Mouse (Mus musculus) E14TG2a.4 (cell line): ENCODE data around the gene AL731706.1.
"Not testable (repeated sequence)": the region's sequence is repeated elsewhere in the genome, so short reads cannot be mapped to it uniquely, and the experiment has no call there.

ENCODE experiments used
- H3K27me3 ChIP-seq: 2 replicates; pipeline ENCODE4 v1.6.1; 2014; ENCODE audit warnings: low read length, control low read depth; ENCODE audit not compliant: insufficient read depth
- H3K36me3 ChIP-seq: 2 replicates; pipeline ENCODE4 v1.6.1; 2014; ENCODE audit warnings: low read length, control low read depth; ENCODE audit not compliant: insufficient read depth
- H3K4me1 ChIP-seq: replicated peaks from 2 replicates; pipeline ENCODE4 v1.6.1; 2014; ENCODE audit warnings: low read depth, low read length, control low read depth
- H3K4me3 ChIP-seq: replicated peaks from 2 replicates; pipeline ENCODE4 v1.5.1; 2014; ENCODE audit warnings: mild to moderate bottlenecking, low read length
- H3K9me3 ChIP-seq: 2 replicates; pipeline ENCODE4 v1.6.1; 2014; ENCODE audit warnings: low read length, control low read depth
- CTCF ChIP-seq: conservative IDR thresholded peaks from 2 replicates; pipeline ENCODE4 v1.5.1; 2014; ENCODE audit warnings: low read length
- NANOG ChIP-seq: IDR thresholded peaks from 2 replicates; pipeline ENCODE4 v1.6.1; 2014; ENCODE audit warnings: borderline replicate concordance, low read length, mixed read lengths
- POU5F1 ChIP-seq: IDR thresholded peaks from 2 replicates; pipeline ENCODE4 v1.6.1; 2014; ENCODE audit warnings: low read length, borderline replicate concordance

The AL731706.1 gene

DNA sequence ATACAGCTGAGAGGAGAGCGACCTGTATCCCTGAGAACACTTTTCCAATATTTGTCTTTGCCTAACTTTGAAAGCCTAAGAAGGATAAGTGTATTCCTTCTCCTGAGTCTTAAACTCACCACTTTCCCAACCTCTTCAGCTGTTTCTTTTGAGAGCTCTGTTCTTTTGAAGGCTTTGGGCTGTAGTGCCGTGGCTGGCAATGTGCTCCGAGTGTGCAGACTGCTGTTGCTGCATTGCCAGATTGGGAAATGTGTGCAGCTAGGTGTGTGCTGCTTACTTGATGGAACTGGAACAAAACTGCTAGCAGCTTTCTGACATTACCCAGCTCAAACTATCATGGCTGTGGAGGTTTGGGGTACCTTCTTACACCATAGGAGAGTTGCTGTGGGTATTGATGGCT is 21.8 kb upstream of the AL731706.1 start:
- no peaks in the 10 kb centered on the region for H3K27me3 ChIP-seq
- H3K4me3 ChIP-seq = no peak overlapping the region
- H3K4me1 ChIP-seq = no peaks in the 10 kb centered on the region
- TF ChIP-seq POU5F1 (no peak), NANOG (no peak)
- H3K9me3 ChIP-seq = no peaks in the 10 kb centered on the region
- no peaks in the 10 kb centered on the region for H3K36me3 ChIP-seq

DNA sequence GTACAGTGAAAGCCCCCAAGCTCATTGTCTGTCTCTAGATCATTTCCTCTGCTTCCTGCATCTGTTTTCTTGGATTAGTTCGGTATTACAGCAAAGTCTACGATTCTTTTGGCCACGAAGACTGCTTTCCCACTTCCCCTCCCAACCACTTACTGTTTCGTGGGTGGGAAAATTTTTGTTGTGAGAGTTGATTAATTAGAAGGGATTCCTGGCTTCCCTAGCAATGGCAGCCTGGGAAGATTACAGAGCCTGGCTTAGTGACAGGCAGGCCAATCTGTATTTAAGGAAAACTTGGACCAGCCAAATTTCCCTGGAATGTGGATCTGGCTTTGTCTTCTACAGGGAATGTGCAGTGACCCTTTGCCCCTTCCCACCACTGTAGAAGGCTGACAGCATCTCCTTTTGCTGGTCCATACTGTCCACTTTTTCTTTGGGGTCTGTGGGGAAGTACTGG is 20.8 kb upstream of the AL731706.1 start:
- H3K36me3 ChIP-seq = no peaks in the 10 kb centered on the region
- no peaks in the 10 kb centered on the region for H3K27me3 ChIP-seq
- TF ChIP-seq CTCF (no peak), NANOG (no peak), POU5F1 (no peak)
- H3K4me1 ChIP-seq = no peaks in the 10 kb centered on the region
- no peaks in the 10 kb centered on the region for H3K9me3 ChIP-seq
- H3K4me3 ChIP-seq = no peak overlapping the region

DNA sequence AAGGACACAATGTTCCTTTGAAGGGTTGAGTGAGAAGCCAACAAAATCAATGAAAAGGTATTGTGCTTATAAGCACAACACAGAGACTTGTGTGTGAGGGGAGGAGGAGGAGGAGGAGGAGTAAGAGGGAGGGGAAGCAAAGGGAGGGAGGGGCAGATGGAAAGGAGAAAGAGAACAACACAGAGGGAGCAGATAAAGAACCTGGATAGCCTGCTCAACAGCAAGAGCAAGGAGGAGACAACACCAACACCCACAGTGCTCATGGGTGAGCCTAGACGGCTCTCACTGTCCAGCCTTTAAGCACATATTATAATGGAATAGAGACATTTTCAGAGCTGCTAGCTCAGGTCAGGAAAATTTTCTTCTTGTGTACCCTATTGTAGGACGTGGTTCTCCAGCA is 18.1 kb upstream of the AL731706.1 start:
- Histone ChIP-seq H3K27me3 (no peaks in the 10 kb centered on the region), H3K9me3 (no peaks in the 10 kb centered on the region), H3K4me3 (no peak overlapping the region), H3K36me3 (no peaks in the 10 kb centered on the region; the same call in 1 of the 2 replicates), H3K4me1 (no peaks in the 10 kb centered on the region)
- TF ChIP-seq POU5F1 = no peak

DNA sequence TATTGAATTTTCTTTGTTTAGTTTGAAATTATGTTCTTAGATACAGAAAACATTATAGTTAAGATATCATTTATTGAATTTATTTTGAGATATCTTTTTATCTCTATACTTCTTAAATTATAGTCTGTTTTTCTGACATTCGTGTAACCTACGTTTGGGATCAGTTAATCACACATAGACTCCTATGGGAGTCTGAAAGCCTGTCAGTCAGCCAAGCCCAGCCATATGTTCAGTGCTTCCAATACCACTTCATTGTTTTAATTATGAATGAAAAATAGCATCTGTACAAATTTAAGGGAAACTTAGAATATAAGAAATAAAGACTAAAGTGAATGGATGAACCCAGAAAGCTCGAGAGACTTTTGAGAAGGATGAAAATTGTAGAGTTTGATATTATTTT is 17.4 kb upstream of the AL731706.1 start:
- Histone ChIP-seq H3K4me1 (no peaks in the 10 kb centered on the region), H3K36me3 (no peaks in the 10 kb centered on the region; the same call in 1 of the 2 replicates), H3K27me3 (no peaks in the 10 kb centered on the region), H3K9me3 (no peaks in the 10 kb centered on the region), H3K4me3 (no peak overlapping the region)
- TF ChIP-seq NANOG (no peak), POU5F1 (no peak), CTCF (no peak)

GRCm38 (mm10) chr2:136896131-136896530 is 4.9 kb upstream of the AL731706.1 start:
- Histone ChIP-seq H3K9me3 (no peaks in the 10 kb centered on the region), H3K36me3 (no peaks in the 10 kb centered on the region), H3K4me3 (no peak overlapping the region), H3K27me3 (no peaks in the 10 kb centered on the region), H3K4me1 (peaks cover 7% of the 10 kb centered on the region)
- TF ChIP-seq POU5F1 (no peak), NANOG (no peak), CTCF (no peak)

DNA sequence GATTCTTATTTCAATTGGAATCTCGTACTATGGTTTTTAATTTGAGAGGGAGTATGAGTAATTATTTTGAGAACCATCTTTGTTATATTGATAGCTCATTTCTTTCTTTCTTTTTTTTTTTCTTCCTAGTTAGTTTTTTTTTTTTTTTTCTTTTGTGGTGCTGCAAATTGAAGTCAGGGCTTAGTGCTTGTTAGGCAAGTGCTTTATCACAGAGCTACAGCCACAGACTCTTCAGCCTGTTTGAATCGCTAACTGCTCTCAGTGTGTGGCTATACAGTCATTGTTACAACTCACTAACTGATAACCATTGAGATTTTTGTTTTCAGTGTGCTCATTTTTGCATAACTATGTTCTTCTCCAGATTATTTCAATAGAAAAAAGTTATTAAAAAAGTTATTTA is 3.3 kb upstream of the AL731706.1 start:
- no peak for TF ChIP-seq POU5F1
- TF ChIP-seq NANOG = no peak
- TF ChIP-seq CTCF = no peak
- Histone ChIP-seq H3K4me3 (no peak overlapping the region), H3K27me3 (no peaks in the 10 kb centered on the region), H3K4me1 (peaks cover 14% of the 10 kb centered on the region), H3K9me3 (no peaks in the 10 kb centered on the region), H3K36me3 (no peaks in the 10 kb centered on the region)

DNA sequence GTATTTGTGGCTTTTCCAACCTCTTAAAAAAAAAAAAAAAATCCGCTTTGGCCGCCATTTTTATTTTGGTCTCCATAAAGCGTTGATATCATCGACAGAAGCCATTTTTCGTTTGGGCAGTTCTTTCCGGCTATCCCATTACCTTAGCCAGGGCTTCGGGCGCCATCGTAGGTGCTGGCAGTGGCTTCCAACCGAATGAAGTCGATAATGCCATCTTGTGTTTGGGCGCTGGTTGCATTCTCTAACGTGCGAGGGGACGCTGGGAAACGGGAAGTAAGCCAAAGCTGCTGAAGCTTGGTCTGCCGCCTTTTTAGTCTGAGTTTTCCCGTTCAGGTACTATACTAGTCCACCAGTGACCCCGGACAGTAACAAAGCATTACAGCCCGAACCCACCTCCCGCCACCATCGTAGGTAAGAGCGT is 772 bp upstream of the AL731706.1 start:
- H3K4me1 ChIP-seq = peaks cover 14% of the 10 kb centered on the region
- H3K9me3 ChIP-seq = no peaks in the 10 kb centered on the region
- no peak for TF ChIP-seq NANOG
- TF ChIP-seq CTCF = no peak
- TF ChIP-seq POU5F1 = no peak
- no peaks in the 10 kb centered on the region for H3K27me3 ChIP-seq
- H3K4me3 ChIP-seq = peak overlapping the region; percentile 89
- H3K36me3 ChIP-seq = peaks cover 14% of the 10 kb centered on the region; the same call in 1 of the 2 replicates

DNA sequence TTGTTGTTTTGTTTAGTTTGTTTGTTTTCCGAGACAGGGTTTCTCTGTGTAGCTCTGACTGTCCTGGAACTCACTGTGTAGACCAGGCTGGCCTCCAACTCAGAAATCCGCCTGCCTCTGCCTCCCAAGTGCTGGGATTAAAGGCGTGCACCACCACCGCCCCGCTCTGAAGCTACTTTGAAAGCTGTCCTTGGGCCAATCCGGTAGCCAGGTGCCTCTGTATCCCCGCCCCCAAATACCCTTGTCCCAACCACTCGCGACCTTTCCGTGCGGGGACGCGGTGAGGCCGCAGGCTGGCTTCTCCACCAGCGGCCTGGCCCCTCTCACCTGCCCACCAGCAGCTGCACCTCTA is 497 bp downstream of the AL731706.1 start:
- peak overlapping the region; percentile 89 for H3K4me3 ChIP-seq
- not testable (repeated sequence) for H3K27me3 ChIP-seq, H3K9me3 ChIP-seq
- peaks cover 14% of the 10 kb centered on the region for H3K4me1 ChIP-seq
- peaks cover 24% of the 10 kb centered on the region for H3K36me3 ChIP-seq

GRCm38 (mm10) chr2:136886846-136887245 is 4.3 kb downstream of the AL731706.1 start:
- TF ChIP-seq CTCF (0 out of 2 replicates have a peak, but pooled peaks have one; percentile 3), POU5F1 (no peak), NANOG (no peak)
- peaks cover 8% of the 10 kb centered on the region for H3K4me1 ChIP-seq

GRCm38 (mm10) chr2:136885579-136885978 is 5.6 kb downstream of the AL731706.1 start, which contains the start of gene AL731706.2:
Gene AL731706.2 (minus strand): TSS chr2:136885679.
- H3K9me3 ChIP-seq = no peaks in the 10 kb centered on the region
- H3K4me1 ChIP-seq = peaks cover 8% of the 10 kb centered on the region

More at GRCm38 (mm10) chr2:136886846-136887245, 4.3 kb downstream of the AL731706.1 start:
- no peaks in the 10 kb centered on the region for H3K9me3 ChIP-seq
- H3K4me3 ChIP-seq = no peak overlapping the region
- H3K36me3 ChIP-seq = peaks cover 55% of the 10 kb centered on the region
- H3K27me3 ChIP-seq = no peaks in the 10 kb centered on the region

More at GRCm38 (mm10) chr2:136885579-136885978, 5.6 kb downstream of the AL731706.1 start, which contains the start of gene AL731706.2:
- H3K36me3 ChIP-seq = peaks cover 68% of the 10 kb centered on the region
- H3K4me3 ChIP-seq = no peak within 1 kb of the TSS
- TF ChIP-seq CTCF (no peak), NANOG (no peak), POU5F1 (no peak)
- no peaks in the 10 kb centered on the region for H3K27me3 ChIP-seq
